Mouse (Mus musculus) olfactory bulb, adult 2 months (tissue): ENCODE data around the gene Olfr481. TPM values are rescaled to one million over a fixed set of nuclear protein-coding genes. Genes with fewer than 3 reads are reported as not detected.

Experiments used
- H3K27ac ChIP-seq: fragments of 200-500 bp; 2 replicates; pipeline ENCODE4 v1.5.1; 2012; ENCODE audit warnings: low read depth, low read length; ENCODE audit not compliant: insufficient read depth
- H3K4me1 ChIP-seq: fragments of 200-500 bp; 2 replicates; pipeline ENCODE4 v1.6.1; 2012; ENCODE audit warnings: low read length; ENCODE audit not compliant: control insufficient read depth, insufficient read depth
- H3K4me3 ChIP-seq: fragments of 200-500 bp; 2 replicates; pipeline ENCODE4 v1.5.1; 2012; ENCODE audit warnings: mild to moderate bottlenecking, low read depth, low read length, moderate library complexity; ENCODE audit not compliant: insufficient read depth
- CTCF ChIP-seq: fragments of 200-500 bp; IDR thresholded peaks from 2 replicates; pipeline ENCODE4 v1.5.1; 2012; ENCODE audit warnings: low read depth, mild to moderate bottlenecking, low read length, moderate library complexity; ENCODE audit not compliant: insufficient read depth
- POLR2A ChIP-seq: fragments of 200-500 bp; IDR thresholded peaks from 2 replicates; pipeline ENCODE4 v1.6.1; 2012; ENCODE audit warnings: mild to moderate bottlenecking, low read depth, low read length, moderate library complexity; ENCODE audit not compliant: insufficient read depth
- WGBS: fragments of 180-500 bp; shearing (Covaris S2); methylation state at CpG from one replicate; pipeline ENCODE4 v1.1.7; 2018; 5-methylcytosine and 5-hydroxymethylcytosine counted together
- polyA plus RNA-seq: library from polyadenylated mRNA; stranded (reverse); fragments of >200 nt; gene quantifications from 2 replicates; pipeline ENCODE4 v1.2.4, GENCODE M21; 2012; ENCODE audit warnings: low replicate concordance; ENCODE audit not compliant: missing spikeins, insufficient read depth, insufficient read length

The Olfr481 gene
- polyA plus RNA-seq = not detected in 2 replicates

DNA sequence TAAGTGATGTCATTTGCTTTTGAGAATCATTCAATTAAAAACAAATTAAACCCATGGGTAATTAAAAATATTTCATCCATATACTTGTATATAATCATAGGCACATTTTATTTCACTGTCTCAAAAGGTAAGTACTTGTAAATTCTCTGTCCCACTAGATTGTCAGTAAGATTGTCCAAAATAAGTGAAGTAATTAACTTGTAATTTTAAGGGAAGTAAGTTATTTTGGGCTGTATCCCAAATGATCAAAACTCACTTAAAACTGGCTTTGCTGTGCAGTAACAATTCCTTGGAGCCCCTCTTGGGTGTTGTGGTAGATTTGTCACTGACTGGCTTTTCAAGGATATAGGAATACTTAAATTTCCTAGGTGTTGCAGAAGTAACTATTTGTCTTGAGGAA lies at the start of gene Olfr481:
TSS of gene Olfr481 (plus strand) at position 301 of the 400 bp plus-strand sequence.
- H3K27ac ChIP-seq = no peak within 1 kb of the TSS
- H3K4me1 ChIP-seq = no peaks in the 10 kb centered on the region
- H3K4me3 ChIP-seq = no peak within 1 kb of the TSS
- TF ChIP-seq POLR2A = no peak
- no peak for TF ChIP-seq CTCF

GRCm38 (mm10) chr7:108033889-108034288 lies 45.8 kb upstream of the Olfr481 start, which contains the start of gene Olfr478:
Gene Olfr478 (minus strand): TSS chr7:108033989.
- 83% methylated on average over 3 of the region's 3 CpGs for WGBS
- Histone ChIP-seq H3K4me3 (no peak within 1 kb of the TSS), H3K4me1 (no peaks in the 10 kb centered on the region), H3K27ac (no peak within 1 kb of the TSS)
- TF ChIP-seq POLR2A (no peak), CTCF (no peak)

GRCm38 (mm10) chr7:108050393-108050792 lies 29.3 kb upstream of the Olfr481 start, which contains the start of gene Olfr479:
Gene Olfr479 (plus strand): TSS chr7:108050693.
- Histone ChIP-seq H3K4me1 (no peaks in the 10 kb centered on the region), H3K27ac (no peak within 1 kb of the TSS), H3K4me3 (no peak within 1 kb of the TSS)
- 94% methylated on average over 2 of the region's 2 CpGs for WGBS
- no peak for TF ChIP-seq CTCF
- no peak for TF ChIP-seq POLR2A

DNA sequence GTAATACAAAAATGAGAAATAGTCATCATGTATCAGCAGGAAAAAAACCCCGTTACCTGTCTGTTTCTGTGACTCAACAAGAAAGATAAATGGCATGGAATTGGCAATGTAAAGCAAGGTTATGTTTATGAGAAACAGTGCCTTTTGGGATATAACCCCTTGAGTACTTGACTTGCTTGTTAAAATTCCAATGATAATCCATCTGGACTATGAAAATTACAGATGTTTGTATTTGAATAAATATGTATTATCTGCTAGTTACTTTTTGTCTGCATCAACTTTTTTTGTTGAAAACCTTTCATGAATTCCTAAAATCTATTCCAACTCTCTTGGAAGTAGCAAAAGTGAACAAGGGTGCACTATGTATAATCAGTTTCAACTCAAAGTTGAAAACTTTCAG lies 12.4 kb upstream of the Olfr481 start, which contains the start of gene Olfr480:
TSS of gene Olfr480 (minus strand) at position 101 of the 400 bp plus-strand sequence.
- Histone ChIP-seq H3K4me1 (no peaks in the 10 kb centered on the region), H3K4me3 (no peak within 1 kb of the TSS), H3K27ac (no peak within 1 kb of the TSS)
- no peak for TF ChIP-seq POLR2A
- TF ChIP-seq CTCF = no peak
- WGBS = 81% methylated on average over 1 of the region's 1 CpGs

- H3K4me1 ChIP-seq = no peaks in the 10 kb centered on the region
- no peak within 1 kb of the TSS for H3K4me3 ChIP-seq
- H3K27ac ChIP-seq = no peak within 1 kb of the TSS
- 91% methylated on average over 1 of the region's 1 CpGs for WGBS
- TF ChIP-seq CTCF (no peak), POLR2A (no peak)
Measured at GRCm38 (mm10) chr7:108097486-108097885, 17.8 kb downstream of the Olfr481 start, which contains the start of gene Olfr482. Gene Olfr482 (minus strand): TSS chr7:108097586.

DNA sequence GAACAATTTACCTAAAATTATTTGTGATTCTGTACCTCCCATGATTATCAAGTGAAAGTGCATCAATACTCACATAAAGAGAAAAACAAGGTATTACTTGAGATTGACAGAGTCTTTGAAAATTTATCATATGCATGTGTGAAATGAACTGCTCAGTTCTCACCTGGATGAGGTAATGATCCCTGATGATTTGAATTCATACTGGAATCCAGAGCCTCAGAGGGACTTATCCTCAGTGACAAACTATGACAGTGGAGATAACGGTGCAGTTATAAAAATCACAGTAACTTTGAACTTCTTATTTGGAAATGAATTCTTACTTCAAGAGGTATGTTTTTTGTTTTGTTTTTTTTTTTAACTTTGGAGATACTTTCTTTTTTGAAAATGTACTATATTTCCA lies 20.9 kb downstream of the Olfr481 start, which contains the start of gene Olfr483:
TSS of gene Olfr483 (plus strand) at position 301 of the 400 bp plus-strand sequence.
- 80% methylated on average over 1 of the region's 1 CpGs for WGBS
- Histone ChIP-seq H3K27ac (no peak within 1 kb of the TSS), H3K4me3 (no peak within 1 kb of the TSS), H3K4me1 (no peaks in the 10 kb centered on the region)
- TF ChIP-seq POLR2A (no peak), CTCF (no peak)

DNA sequence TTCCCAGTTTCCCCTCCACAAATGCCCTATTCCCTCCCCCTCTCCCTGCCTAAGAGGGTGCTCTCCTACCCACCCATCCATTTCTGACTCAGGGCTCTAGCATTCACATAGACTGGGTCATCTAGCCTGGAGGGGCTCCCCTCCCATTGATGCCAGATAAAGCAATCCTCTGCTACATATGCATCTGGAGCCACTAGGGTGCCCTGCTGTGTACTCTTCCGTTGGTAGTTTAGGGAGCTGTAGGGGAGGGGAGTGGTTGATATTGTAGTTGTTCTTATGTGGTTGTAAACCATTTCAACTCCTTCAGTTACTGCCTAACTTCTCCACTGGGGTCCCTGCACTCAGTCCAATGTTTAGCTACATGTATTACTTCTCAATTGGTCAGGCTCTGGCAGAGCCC lies 41.0 kb downstream of the Olfr481 start:
- WGBS = 11% methylated on average over 1 of the region's 1 CpGs

DNA sequence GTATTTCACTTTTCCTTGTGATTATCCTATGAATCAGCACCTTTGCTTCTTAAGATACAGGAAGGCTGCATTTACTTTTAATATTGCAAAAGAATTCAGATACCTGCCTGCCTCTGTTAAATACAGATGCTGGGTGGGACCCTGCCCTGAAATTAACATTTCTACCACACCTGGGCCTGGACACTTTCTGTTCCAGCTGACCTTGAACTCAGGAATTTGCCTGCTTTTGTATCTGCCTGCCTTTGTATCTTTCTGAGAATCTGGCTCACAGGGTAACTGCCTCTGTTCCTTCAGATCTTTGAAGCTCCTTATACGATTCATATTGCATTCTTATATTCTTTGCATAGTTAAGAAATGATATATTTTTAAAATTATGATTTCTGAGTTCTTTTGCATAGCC lies 41.8 kb downstream of the Olfr481 start:
- no peak overlapping the region for H3K4me3 ChIP-seq
- H3K4me1 ChIP-seq = no peaks in the 10 kb centered on the region
- WGBS = 60% methylated on average over 1 of the region's 1 CpGs
- no peak overlapping the region for H3K27ac ChIP-seq
- no peak for TF ChIP-seq CTCF
- no peak for TF ChIP-seq POLR2A

More for the DNA sequence above, 41.0 kb downstream of the Olfr481 start:
- H3K4me1 ChIP-seq = no peaks in the 10 kb centered on the region
- no peak overlapping the region for H3K4me3 ChIP-seq
- TF ChIP-seq POLR2A = no peak
- TF ChIP-seq CTCF = no peak
- no peak overlapping the region for H3K27ac ChIP-seq

DNA sequence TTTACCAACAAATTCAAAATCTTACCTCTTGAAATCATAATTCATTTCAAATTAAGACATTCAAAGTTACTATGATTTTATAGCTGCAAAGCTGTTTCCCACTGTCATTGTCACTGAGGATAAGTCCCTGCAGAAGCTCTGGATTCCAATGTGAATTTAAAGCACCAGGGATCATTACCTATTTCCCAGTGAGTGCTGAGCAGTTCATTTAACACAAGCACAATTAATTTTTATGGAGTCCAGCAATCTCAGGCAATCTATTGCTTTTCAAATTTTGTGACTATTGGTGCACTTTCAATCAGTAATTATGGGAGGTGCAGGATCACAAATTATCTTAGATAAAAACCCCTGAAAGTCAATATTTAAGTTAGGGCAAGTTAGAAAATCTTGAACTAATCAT lies 47.7 kb downstream of the Olfr481 start, which contains the start of gene Olfr484:
TSS of gene Olfr484 (minus strand) at position 101 of the 400 bp plus-strand sequence.
- no peak for TF ChIP-seq POLR2A
- TF ChIP-seq CTCF = no peak
- H3K4me3 ChIP-seq = no peak within 1 kb of the TSS
- no peaks in the 10 kb centered on the region for H3K4me1 ChIP-seq
- no peak within 1 kb of the TSS for H3K27ac ChIP-seq

Other genes with a start within 250 kb of the Olfr481 start
- gene Olfr470, start 232.4 kb upstream of the Olfr481 start, polyA plus RNA-seq = not detected in 2 replicates
- not detected in 2 replicates for gene Olfr472, start 182.0 kb upstream of the Olfr481 start, polyA plus RNA-seq
- not detected in 2 replicates for gene Olfr473, start 149.4 kb upstream of the Olfr481 start, polyA plus RNA-seq
- gene Olfr474, start 125.2 kb upstream of the Olfr481 start, polyA plus RNA-seq = not detected in 2 replicates
- not detected in 2 replicates for gene Olfr476, start 115.1 kb upstream of the Olfr481 start, polyA plus RNA-seq
- gene Olfr477, start 93.2 kb upstream of the Olfr481 start, polyA plus RNA-seq = not detected in 2 replicates
- not detected in 2 replicates for gene Olfr478, start 45.9 kb upstream of the Olfr481 start, polyA plus RNA-seq
- not detected in 2 replicates for gene Olfr479, start 29.2 kb upstream of the Olfr481 start, polyA plus RNA-seq
- gene Olfr480, start 12.5 kb upstream of the Olfr481 start, polyA plus RNA-seq = not detected in 2 replicates
- gene Olfr482, start 17.7 kb downstream of the Olfr481 start, polyA plus RNA-seq = not detected in 2 replicates
- not detected in 2 replicates for gene Olfr483, start 21.0 kb downstream of the Olfr481 start, polyA plus RNA-seq
- gene Olfr484, start 47.6 kb downstream of the Olfr481 start, polyA plus RNA-seq = not detected in 2 replicates
- not detected in 2 replicates for gene Olfr485, start 80.0 kb downstream of the Olfr481 start, polyA plus RNA-seq
- not detected in 2 replicates for gene Olfr486, start 92.9 kb downstream of the Olfr481 start, polyA plus RNA-seq
- not detected in 2 replicates for gene Olfr487, start 134.8 kb downstream of the Olfr481 start, polyA plus RNA-seq
- not detected in 2 replicates for gene Olfr488, start 178.5 kb downstream of the Olfr481 start, polyA plus RNA-seq
- gene Olfr490, start 209.1 kb downstream of the Olfr481 start, polyA plus RNA-seq = not detected in 2 replicates
- gene Olfr491, start 233.6 kb downstream of the Olfr481 start, polyA plus RNA-seq = not detected in 2 replicates
- not detected in 2 replicates for gene Olfr492, start 243.8 kb downstream of the Olfr481 start, polyA plus RNA-seq